Mouse (Mus musculus) embryonic fibroblast, embryonic 13.5 days (primary cell): ENCODE data around the gene Sema6c.

Experiments
- CTCF ChIP-seq: IDR thresholded peaks from 2 replicates; pipeline ENCODE4 v1.5.1; 2011; ENCODE audit warnings: mild to moderate bottlenecking, control low read depth, low read length, moderate library complexity, borderline replicate concordance; ENCODE audit not compliant: insufficient read depth
- POLR2A ChIP-seq: IDR thresholded peaks from 2 replicates; pipeline ENCODE4 v1.6.1; 2011; ENCODE audit warnings: low read depth, mild to moderate bottlenecking, control low read depth, low read length, moderate library complexity

- TF ChIP-seq POLR2A (no peak; the same call in 1 of the 2 replicates), CTCF (no peak)
Measured at GRCm38 (mm10) chr3:95216655-95217254, 56.5 kb downstream of the Sema6c start.
